In the genomic region with DNA sequence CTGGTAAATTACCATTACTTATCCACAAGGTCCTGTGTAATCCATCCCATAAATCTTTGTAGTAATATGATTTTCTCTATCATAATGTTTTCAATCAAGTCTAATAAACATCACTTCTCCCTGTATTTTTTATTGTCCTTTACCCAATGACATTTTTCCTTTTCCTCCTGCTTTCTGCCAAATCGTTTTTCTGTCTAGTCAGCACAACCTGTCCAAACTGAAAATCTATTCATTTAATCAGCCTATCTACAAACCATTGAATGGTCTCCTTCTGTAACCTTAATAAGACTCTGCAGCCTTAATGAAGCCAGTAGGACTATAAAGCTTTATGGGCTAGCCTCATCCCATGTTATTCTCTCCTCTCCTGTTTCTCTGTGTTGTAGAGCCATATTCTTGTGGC, we compare ENCODE assay signal across 34 mouse cellular contexts.
"Had no signal": no experiment of that assay in that cellular context is flagged by ENCODE, and none has a peak within 500 bp of the region (broad histone marks: within the 10 kb centered on the region; RNA-seq: fewer than 3 reads in every experiment).

No protein-coding gene starts in this region.

- H3K9ac ChIP-seq: heart, embryonic 12.5 days; heart, embryonic 13.5 days; heart, embryonic 15.5 days; hindbrain, embryonic 12.5 days; hindbrain, embryonic 13.5 days; hindbrain, embryonic 14.5 days; hindbrain, embryonic 15.5 days; intestine, embryonic 15.5 days; kidney, embryonic 15.5 days had no signal

- H3K27ac ChIP-seq: heart, embryonic 13.5 days; heart, embryonic 15.5 days; hindbrain, embryonic 10.5 days; hindbrain, embryonic 12.5 days; hindbrain, embryonic 13.5 days; hindbrain, embryonic 14.5 days; hindbrain, embryonic 15.5 days; hindbrain, postnatal 0 days; intestine, embryonic 15.5 days; kidney, embryonic 15.5 days; kidney, postnatal 0 days; layer of hippocampus, adult 2 months; left cerebral cortex, adult 2 months had no signal

- H3K27me3 ChIP-seq: heart, embryonic 12.5 days; heart, embryonic 13.5 days; heart, embryonic 15.5 days; hindbrain, embryonic 12.5 days; hindbrain, embryonic 13.5 days; hindbrain, embryonic 15.5 days; intestine, embryonic 15.5 days; kidney, embryonic 15.5 days had no signal

- H3K4me2 ChIP-seq: heart, embryonic 12.5 days; heart, embryonic 13.5 days; heart, embryonic 15.5 days; hindbrain, embryonic 12.5 days; hindbrain, embryonic 13.5 days; hindbrain, embryonic 14.5 days; hindbrain, embryonic 15.5 days; intestine, embryonic 15.5 days; kidney, embryonic 15.5 days had no signal

- H3K36me3 ChIP-seq: heart, embryonic 12.5 days; heart, embryonic 13.5 days; heart, embryonic 15.5 days; hindbrain, embryonic 10.5 days; hindbrain, embryonic 12.5 days; hindbrain, embryonic 13.5 days; hindbrain, embryonic 15.5 days; intestine, embryonic 15.5 days; kidney, embryonic 15.5 days had no signal

- H3K4me3 ChIP-seq: heart, embryonic 12.5 days; heart, embryonic 13.5 days; heart, embryonic 15.5 days; hindbrain, embryonic 10.5 days; hindbrain, embryonic 12.5 days; hindbrain, embryonic 13.5 days; hindbrain, embryonic 15.5 days; intestine, embryonic 15.5 days; kidney, embryonic 15.5 days; layer of hippocampus, adult 2 months; left cerebral cortex, adult 2 months had no signal

- H3K4me1 ChIP-seq: heart, embryonic 12.5 days; heart, embryonic 13.5 days; heart, embryonic 15.5 days; hindbrain, embryonic 10.5 days; hindbrain, embryonic 12.5 days; hindbrain, embryonic 13.5 days; hindbrain, embryonic 15.5 days; intestine, embryonic 15.5 days; kidney, embryonic 15.5 days had no signal

- DNase-seq: heart, postnatal 10 days; heart, postnatal 14 days; heart, postnatal 36 days; heart, postnatal 4 days; kidney, adult 11 months; kidney, adult 18-20 months; kidney, adult 2 months; kidney, adult 8-10 months; kidney, adult 9 months; kidney, postnatal 10 days; kidney, postnatal 14 days; kidney, postnatal 25 days; kidney, postnatal 36 days; kidney, postnatal 4 days; layer of hippocampus, adult 9-11 months; layer of hippocampus, postnatal 36 days had no signal

- H3K9me3 ChIP-seq: heart, embryonic 12.5 days; heart, embryonic 13.5 days; heart, embryonic 15.5 days; hindbrain, embryonic 10.5 days; hindbrain, embryonic 12.5 days; hindbrain, embryonic 13.5 days; hindbrain, embryonic 15.5 days; intestine, embryonic 15.5 days; kidney, embryonic 15.5 days had no signal

- ATAC-seq: hindbrain, embryonic 16.5 days; hindbrain, postnatal 0 days; inflammation-experienced regulatory T-cells, adult 6 months; intestine, embryonic 15.5 days; intestine, embryonic 16.5 days; intestine, postnatal 0 days had no signal
